ENCODE assay signal across 15 mouse cellular contexts in the genomic region with DNA sequence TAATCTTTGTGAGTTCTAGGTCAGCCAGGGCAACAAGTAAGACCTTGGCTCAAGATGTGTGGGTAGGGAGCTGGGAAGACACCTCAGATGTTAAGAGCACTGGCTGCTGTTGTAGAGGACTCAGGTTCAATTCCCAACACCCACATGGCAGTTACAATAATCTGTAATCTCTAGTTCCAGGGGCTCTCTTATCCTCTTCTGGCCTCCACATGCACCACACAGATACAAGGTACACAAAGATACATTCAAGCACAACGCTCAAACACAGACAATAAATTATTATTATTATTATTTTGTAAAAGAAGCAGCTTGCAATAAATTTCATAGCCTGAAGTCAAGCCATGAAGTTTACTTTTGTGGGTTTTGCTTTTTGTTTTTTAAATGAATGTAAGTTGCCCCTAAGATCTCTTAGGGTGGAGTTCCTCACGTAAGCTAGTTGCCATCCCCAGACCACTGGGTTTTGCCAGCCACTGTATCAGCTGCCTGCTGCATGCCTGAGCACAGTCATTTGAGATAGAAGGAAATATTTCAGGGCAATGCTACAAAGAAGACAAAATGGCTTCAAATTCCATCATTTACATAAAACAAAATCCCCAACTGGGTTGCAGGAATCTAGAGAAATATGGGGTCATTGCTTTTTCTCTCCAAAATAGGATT. TPM values are rescaled to one million over a fixed set of nuclear protein-coding genes. Genes with fewer than 3 reads are reported as not detected.
DNase-seq lines count a peak whose midpoint lies in the region; ATAC-seq and TF ChIP-seq lines count a peak whose summit lies in the region.
"Had no signal": no experiment of that assay in that cellular context is flagged by ENCODE, and none has a peak within 500 bp of the region (broad histone marks: within the 10 kb centered on the region; RNA-seq: fewer than 3 reads in every experiment).

No protein-coding gene starts in this region.

- H3K36me3 ChIP-seq in lung, embryonic 14.5 days (ENCODE audit: insufficient read depth): no peaks in the 10 kb centered on the region
- H3K36me3 ChIP-seq in stomach, embryonic 16.5 days (ENCODE audit: control insufficient read depth, insufficient read depth, low read length): no peaks in the 10 kb centered on the region
- H3K36me3 ChIP-seq in embryonic facial prominence, embryonic 10.5 days (replicated peaks): no peaks in the 10 kb centered on the region
- H3K36me3 ChIP-seq: embryonic facial prominence, embryonic 15.5 days; limb, embryonic 13.5 days had no signal

- H3K4me1 ChIP-seq in lung, embryonic 14.5 days (ENCODE audit: insufficient read depth): no peaks in the 10 kb centered on the region
- 0 out of 2 replicates have a peak, but pooled peaks cover 4% of the 10 kb centered on the region for H3K4me1 ChIP-seq in stomach, embryonic 16.5 days (ENCODE audit: control insufficient read depth, insufficient read depth, low read length)
- H3K4me1 ChIP-seq in embryonic facial prominence, embryonic 10.5 days: peaks cover 6% of the 10 kb centered on the region; the same call in 1 of the 2 replicates
- H3K4me1 ChIP-seq: embryonic facial prominence, embryonic 15.5 days had no signal

- TF ChIP-seq CTCF in lung, embryonic 14.5 days (IDR thresholded peaks at IDR 0.05; ENCODE audit: low read depth): no peak

- 0 out of 2 replicates have a peak overlapping the region, but pooled peaks have one; percentile 33 for H3K27ac ChIP-seq in lung, embryonic 14.5 days (ENCODE audit: low read depth)
- no peak overlapping the region for H3K27ac ChIP-seq in stomach, embryonic 16.5 days (ENCODE audit: low read length)
- H3K27ac ChIP-seq in embryonic facial prominence, embryonic 10.5 days (replicated peaks): no peak overlapping the region
- H3K27ac ChIP-seq: embryonic facial prominence, embryonic 15.5 days; limb, embryonic 13.5 days; midbrain, embryonic 12.5 days had no signal

- no peak overlapping the region for H3K4me2 ChIP-seq in lung, embryonic 14.5 days
- no peak overlapping the region for H3K4me2 ChIP-seq in stomach, embryonic 16.5 days (ENCODE audit: low read depth, low read length)
- H3K4me2 ChIP-seq: embryonic facial prominence, embryonic 15.5 days; limb, embryonic 13.5 days; midbrain, embryonic 12.5 days had no signal

- no peak for ATAC-seq in lung, embryonic 14.5 days (ENCODE audit: insufficient read depth)
- ATAC-seq in erythroblast, adult 5-6 weeks (replicated peaks; ENCODE audit: low FRiP score, poor library complexity, severe bottlenecking): peak; percentile 28; the same call in 1 of the 2 replicates
- peak; percentile 37; the same call in 1 of the 2 replicates for ATAC-seq in stomach, embryonic 16.5 days (ENCODE audit: insufficient read depth, low FRiP score)
- ATAC-seq: inflammation-experienced regulatory T-cells, adult 6 months had no signal

- H3K27me3 ChIP-seq in lung, embryonic 14.5 days (ENCODE audit: insufficient read depth, low read length): no peaks in the 10 kb centered on the region
- no peaks in the 10 kb centered on the region for H3K27me3 ChIP-seq in stomach, embryonic 16.5 days (ENCODE audit: control insufficient read depth, insufficient read depth, low read length)
- H3K27me3 ChIP-seq in embryonic facial prominence, embryonic 10.5 days (replicated peaks; ENCODE audit: low read depth, poor library complexity, severe bottlenecking): no peaks in the 10 kb centered on the region
- H3K27me3 ChIP-seq: embryonic facial prominence, embryonic 15.5 days; limb, embryonic 13.5 days; midbrain, embryonic 12.5 days had no signal

- no peaks in the 10 kb centered on the region for H3K9me3 ChIP-seq in lung, embryonic 14.5 days (ENCODE audit: low read depth, low read length)
- no peaks in the 10 kb centered on the region for H3K9me3 ChIP-seq in stomach, embryonic 16.5 days (replicated peaks; ENCODE audit: control insufficient read depth, low read length)
- H3K9me3 ChIP-seq in embryonic facial prominence, embryonic 10.5 days: no peaks in the 10 kb centered on the region
- H3K9me3 ChIP-seq: embryonic facial prominence, embryonic 15.5 days; limb, embryonic 13.5 days; midbrain, embryonic 12.5 days had no signal

- no peak overlapping the region for H3K9ac ChIP-seq in lung, embryonic 14.5 days
- no peak overlapping the region for H3K9ac ChIP-seq in stomach, embryonic 16.5 days (ENCODE audit: low read length)
- H3K9ac ChIP-seq: embryonic facial prominence, embryonic 15.5 days; limb, embryonic 13.5 days; midbrain, embryonic 12.5 days had no signal

- 89% methylated on average over 2 of the region's 2 CpGs for WGBS in lung, embryonic 14.5 days
- 87% methylated on average over 2 of the region's 2 CpGs for WGBS in stomach, embryonic 16.5 days
- WGBS in embryonic facial prominence, embryonic 10.5 days: 84% methylated on average over 2 of the region's 2 CpGs

- no peak overlapping the region for H3K4me3 ChIP-seq in lung, embryonic 14.5 days (ENCODE audit: low read depth, low read length)
- H3K4me3 ChIP-seq in stomach, embryonic 16.5 days (replicated peaks; ENCODE audit: low read length): no peak overlapping the region
- H3K4me3 ChIP-seq in embryonic facial prominence, embryonic 10.5 days: no peak overlapping the region
- H3K4me3 ChIP-seq: embryonic facial prominence, embryonic 15.5 days; limb, embryonic 13.5 days; midbrain, embryonic 12.5 days had no signal

- no peak for DNase-seq in lung, embryonic 14.5 days
- no peak for DNase-seq in lung, adult 18-20 months
- DNase-seq in liver: peak; percentile 80
- no peak for DNase-seq in embryonic facial prominence, embryonic 10.5 days (ENCODE audit: low spot score)
- no peak for DNase-seq in right cerebral cortex, postnatal 4 days
- DNase-seq: adrenal gland, adult 8-10 months; kidney, postnatal 25 days; layer of hippocampus, postnatal 36 days; thymus, postnatal 25 days had no signal

RNA-seq across cellular contexts. Expression of gene Slc22a23, which starts 32.5 kb away (rescaled TPM):
- polyA plus RNA-seq in lung, embryonic 14.5 days (2014; fragmentation: Nextera tagmentation; extraction: Ambion mirVana): 6.7 and 7.5 TPM in 2 replicates
- total RNA-seq in erythroblast, adult 5-6 weeks (2015; ENCODE audit: low replicate concordance): 96.1 and 126 TPM in 2 replicates
- total RNA-seq in erythroblast, adult 5-6 weeks (2017; ENCODE audit: low replicate concordance): 118 and 177 TPM in 2 replicates
- 3.1 and 3.6 TPM in 2 replicates for polyA plus RNA-seq in stomach, embryonic 16.5 days (2015; fragmentation: Nextera tagmentation; extraction: Ambion mirVana)
- polyA plus RNA-seq in embryonic facial prominence, embryonic 10.5 days (2016; fragmentation: Nextera tagmentation; extraction: Ambion mirVana): 2.9 and 3.1 TPM in 2 replicates
